Mouse (Mus musculus) embryo, embryonic 11 days (tissue): ENCODE results near the gene Eng.

Experiments used
- DNase-seq: peaks from one replicate; pipeline ENCODE4 v3.0.0-alpha.2; 2015

The Eng gene

DNA sequence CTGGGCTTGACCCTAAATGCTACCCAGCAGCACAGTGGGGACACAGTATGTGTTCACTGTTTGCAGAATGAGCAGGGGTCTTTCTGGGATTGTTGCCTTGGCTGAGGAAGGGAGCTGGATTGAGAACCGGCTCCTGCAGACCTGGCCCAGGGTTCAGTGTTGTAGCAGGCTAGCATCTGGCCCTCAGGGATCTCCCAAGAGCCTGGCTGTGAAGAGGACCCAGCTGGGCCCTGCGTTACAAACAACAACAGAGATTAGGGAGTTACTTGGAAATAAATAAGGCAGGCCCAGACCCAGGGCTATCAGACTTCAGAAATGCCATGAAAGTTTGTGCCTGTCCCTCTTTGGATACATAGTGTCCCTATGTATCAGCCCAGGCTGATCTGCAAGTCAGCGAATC is 748 bp upstream of the Eng start:
- no peak for DNase-seq

DNA sequence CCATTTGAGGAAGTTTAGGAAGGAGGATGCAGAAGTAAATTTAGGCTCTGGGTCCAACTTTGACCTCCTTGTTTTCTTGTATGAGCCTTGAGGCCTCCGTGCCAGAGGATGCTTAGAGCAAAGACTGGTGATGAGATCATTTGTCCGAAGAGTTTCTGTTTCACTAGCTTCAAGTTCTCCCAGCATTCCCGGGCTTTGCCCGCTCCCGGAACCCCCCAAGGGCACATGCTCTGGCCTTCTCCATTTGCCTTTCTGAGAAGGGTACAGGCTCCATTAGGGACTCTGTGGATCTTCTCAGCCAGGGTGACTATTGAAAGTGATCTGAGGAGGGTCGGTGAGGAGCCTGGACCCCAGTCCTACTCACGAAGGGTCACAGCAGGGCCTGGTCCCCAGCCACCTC is 971 bp downstream of the Eng start:
- DNase-seq, result no peak

GRCm38 (mm10) chr2:32653764-32654163 is 7.4 kb downstream of the Eng start:
- no peak for DNase-seq

DNA sequence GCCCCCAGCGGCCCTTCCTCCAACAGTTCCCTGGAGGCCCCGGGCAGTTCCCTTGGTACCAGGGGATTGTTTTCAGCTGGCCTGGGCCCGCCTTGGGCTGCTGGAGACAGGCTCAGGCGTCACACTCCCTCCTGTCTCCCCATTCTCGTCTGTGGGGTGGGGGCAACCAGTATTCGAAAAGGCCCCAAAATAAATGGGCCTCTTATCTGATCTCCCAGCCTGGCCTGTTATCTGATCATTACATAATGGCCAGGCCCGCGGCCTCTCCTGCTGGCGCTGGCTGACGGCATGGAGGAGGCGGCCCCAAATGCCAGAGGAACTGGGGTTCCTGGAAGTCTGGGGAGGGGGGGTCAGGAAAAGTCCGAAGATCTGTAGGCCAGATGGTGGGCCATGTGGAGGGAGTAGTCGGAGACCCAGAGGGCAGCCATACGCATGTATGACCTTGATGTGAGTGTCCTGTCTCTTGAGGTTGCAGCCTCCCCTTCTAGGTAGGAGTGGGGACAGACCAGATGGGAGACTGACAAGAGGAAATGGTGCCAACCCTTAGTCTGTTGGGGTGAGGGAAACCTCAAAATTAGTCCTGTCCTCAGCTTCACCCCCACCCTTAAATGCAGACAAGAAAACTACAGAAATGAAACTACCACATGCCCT is 8.5 kb downstream of the Eng start:
- DNase-seq, result no peak

DNA sequence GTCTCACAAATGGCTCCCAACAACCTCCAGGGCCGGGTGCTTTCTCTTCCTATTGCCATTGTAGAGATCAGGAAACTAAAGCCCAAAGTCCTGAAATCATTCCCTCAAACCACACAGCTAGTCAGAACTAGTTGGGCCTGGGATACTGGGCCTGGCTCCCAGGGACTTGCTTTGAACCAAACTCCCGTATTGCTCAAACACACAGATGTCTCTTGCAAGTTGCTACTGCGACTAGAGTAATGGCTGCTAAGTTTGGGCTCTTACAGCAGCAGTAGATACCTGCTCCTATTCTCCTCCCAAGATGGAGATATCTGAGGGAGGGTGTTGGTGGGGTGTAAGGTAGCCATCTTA is 9.0 kb downstream of the Eng start:
- DNase-seq, result no peak

GRCm38 (mm10) chr2:32655826-32656225 is 9.4 kb downstream of the Eng start:
- DNase-seq, result peak; percentile 73

DNA sequence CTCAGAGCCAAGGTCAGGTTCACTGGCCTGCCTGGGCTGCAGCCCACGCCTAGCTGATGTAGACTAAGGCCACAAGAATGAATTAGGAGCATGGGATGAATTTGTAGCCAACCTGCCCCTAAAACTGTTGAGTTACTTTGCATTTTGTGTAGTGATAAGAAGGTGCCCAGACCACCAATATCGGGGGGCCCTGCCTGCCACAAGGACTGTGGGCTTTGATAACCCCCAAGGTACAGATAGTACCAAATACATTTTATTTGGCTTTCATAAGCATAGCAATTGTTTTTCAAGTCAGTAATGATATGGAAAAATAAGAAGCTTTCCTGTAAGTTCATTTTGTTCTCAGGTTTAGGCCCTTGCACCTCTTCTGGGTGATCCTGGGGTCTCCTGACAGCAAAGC is 12.5 kb downstream of the Eng start:
- no peak for DNase-seq

DNA sequence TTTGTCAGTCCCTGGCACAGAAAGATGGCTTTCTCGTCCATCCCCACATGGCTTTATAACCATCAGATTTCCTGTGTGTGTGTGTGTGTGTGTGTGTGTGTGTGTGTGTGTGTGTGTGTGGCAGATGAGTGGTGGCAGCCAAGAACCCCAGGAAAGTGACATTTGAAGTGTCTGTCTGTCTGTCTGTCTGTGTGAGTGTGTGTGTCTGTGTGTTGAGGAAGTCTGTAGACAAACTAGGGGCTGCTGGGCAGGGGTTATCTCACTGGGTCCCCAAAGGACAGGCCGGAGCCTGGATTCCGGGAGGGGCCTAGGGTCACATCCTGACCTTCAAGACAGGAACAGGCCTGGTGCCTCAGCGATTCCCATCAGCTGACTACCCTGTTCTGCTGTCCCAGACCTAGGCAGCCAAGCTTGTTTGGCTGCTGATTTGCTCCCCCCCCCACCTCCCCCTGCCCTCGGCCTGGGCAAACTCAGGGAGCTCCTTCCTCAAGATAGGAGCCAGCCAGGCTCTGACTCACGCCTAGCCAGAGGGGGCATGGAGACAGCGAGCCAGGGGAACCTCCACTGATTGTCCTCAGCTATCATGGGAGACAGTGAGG is 15.2 kb downstream of the Eng start:
- DNase-seq, result no peak

DNA sequence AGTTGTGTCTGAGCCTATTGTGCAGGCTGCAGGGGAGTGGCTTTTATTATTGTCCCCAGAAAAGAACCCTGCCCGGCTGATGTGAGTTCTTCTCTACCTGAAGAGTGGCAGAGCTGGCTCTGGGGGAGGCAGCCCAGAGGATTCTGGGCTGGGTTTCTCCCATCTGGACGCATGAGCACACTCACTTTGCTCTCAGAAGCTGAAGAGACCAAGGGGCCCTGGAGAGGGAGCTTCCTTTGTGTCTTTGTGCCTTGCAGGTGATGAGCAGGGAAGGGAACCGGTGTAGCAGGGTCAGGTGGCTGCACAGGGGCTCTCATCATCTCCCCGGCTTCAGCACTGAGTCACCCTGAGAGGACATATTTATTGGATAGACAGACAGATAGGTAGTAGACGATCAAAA is 15.9 kb downstream of the Eng start:
- no peak for DNase-seq

DNA sequence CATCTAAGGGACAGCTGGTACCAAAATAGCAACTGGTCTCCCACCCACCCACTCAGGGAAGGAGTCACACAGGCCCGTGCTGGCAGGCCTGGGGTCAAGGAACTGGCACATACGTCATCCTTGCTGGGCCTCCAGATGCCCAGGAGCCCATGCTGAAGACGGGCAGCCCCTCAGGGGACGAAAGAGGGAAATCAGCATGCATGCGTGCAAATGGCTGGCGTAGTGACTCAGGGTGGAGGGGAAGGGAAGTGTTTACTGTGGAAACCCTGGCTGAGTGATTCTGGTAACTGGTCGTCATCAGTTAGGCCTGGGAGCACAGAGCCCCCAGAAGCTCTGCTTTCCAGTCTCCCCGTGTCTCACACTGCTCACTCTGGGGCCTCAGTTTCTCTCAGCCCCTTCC is 18.9 kb downstream of the Eng start:
- no peak for DNase-seq

DNA sequence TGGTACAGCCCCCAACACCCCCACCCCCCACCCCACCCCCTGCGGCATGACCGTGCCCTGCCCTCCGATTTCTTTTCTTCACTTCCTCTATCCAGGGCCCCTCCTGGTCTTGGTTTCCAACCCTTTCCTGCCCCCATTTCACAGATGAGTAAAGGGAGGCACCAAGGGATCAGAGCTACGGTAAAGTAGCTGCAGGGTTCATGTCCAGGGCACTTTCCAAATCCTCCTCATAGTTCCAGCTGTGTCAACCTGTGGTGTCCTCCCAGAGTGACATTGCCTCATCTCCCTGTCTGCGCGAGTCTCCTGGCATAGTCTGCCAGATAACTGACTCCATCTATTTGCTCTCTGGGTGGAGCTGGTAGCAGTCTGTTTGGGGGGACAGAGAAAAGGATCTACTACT is 19.5 kb downstream of the Eng start:
- DNase-seq, result no peak

DNA sequence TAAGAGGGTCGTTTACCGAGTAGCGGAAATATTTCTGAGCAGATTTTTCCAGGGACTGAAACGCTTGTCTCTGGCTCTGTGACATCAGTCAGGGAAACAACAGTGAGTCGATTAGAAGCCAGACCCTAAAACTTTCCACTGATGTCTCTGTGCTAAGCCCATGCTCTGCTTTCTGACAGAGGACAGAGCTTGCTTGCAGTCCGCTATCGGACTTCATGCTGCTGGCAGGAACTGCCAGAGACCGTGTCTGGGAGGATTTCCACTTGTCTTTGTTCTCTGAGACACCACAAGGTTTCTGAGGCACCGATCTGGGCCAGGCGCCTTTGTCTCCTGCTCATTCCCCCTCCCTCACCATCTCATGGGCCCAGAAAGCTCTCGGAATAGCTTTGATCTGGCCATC is 21.4 kb downstream of the Eng start:
- DNase-seq, result no peak

DNA sequence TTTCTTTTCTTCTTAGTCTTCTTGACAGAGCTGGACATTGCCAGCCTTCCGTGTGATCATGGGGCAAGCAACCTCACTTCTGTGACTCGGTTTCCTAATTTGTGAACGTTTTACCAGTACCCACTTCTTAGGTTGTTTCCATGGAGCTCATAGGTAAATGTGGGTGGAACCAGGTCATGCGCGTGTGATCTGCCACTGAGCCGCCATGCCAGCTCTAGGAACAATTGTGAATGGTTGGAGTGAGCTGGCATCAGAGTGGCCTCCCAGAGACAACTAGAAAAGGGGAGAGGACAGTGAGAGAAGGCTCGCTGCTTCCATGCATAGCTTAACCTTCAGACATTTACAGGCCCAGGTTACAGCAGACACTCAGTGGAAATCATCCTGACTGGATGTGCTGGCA is 21.8 kb downstream of the Eng start:
- no peak for DNase-seq

GRCm38 (mm10) chr2:32669876-32670275 is 23.5 kb downstream of the Eng start:
- no peak for DNase-seq

GRCm38 (mm10) chr2:32671147-32671546 is 24.8 kb downstream of the Eng start:
- DNase-seq, result no peak

DNA sequence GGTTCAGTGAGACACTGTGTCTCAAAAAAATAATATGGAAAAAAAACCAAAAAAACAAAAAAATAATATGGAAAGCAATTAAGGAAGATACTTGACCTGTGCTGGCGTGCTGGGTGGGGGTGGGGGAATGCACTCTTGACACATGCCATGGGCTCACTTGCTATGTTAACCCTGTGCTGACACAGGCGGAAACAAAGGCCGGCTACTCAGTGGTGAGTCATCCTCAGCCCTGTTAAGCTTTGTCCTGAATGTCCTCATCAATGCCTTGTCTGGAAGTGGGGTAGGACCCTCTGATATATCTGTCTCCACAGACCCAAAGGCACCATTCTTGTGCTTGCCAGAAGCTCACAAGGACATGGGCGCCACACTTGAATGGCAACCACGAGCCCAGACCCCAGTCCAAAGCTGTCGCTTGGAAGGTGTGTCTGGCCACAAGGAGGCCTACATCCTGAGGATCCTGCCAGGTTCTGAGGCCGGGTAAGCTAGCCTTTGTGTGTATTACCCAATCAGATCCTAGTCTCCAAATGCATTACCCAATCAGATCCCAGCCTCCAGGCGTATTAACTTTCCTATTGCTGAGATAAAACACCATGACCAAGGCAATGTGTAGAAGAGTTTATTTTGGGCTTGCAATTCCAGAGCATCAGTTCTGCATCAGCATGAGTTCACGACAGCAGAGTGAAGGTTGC is 25.7 kb downstream of the Eng start:
- DNase-seq, result no peak

DNA sequence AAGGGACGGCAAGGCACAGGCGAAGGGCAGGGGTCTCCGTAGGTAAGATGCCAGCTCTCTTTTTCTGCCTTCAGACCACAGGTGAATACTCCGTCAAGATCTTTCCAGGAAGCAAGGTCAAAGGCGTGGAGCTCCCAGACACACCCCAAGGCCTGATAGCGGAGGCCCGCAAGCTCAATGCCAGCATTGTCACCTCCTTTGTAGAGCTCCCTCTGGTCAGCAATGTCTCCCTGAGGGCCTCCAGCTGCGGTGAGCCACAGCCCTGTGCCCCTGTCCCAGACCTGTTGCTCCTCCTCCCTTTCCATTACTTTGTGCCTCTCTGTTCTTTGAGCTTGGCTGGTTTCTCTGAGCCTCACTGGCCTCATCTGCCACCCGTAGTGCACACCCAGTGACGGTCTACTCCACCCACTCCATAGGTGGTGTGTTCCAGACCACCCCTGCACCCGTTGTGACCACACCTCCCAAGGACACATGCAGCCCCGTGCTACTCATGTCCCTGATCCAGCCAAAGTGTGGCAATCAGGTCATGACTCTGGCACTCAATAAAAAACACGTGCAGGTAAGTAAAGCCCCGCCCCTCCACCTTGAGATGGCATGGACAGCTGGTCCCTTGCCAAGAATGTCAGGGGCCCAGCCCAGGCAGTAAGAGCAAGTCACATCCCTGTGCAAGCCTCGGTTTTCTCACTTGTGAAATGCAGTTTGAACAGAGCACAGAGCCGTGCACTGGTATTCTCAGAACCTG is 27.0 kb downstream of the Eng start:
- no peak for DNase-seq

- no peak for DNase-seq
These were observed 30.4 kb downstream of the Eng start for GRCm38 (mm10) chr2:32676821-32677220.

- no peak for DNase-seq
These were observed 31.3 kb downstream of the Eng start for GRCm38 (mm10) chr2:32677683-32678082.

DNA sequence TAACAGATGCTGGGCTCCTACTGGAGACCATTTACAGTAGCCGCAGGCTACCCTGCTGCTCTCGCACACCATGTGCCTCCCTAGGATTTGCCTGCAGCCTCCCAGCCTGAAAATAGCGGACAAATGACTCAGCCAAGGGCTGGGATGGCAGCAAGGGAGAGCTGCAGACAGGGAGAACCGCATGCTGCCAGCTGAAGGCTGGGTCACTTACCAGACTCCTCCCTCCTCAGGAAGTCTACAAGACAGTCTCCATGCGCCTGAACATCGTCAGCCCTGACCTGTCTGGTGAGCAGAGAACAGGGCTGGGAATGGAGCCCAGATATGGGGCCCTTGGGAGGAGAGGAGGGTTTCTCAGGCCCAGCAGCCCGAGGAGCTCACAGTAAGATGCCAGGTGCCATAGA is 33.7 kb downstream of the Eng start:
- DNase-seq, result no peak

- no peak for DNase-seq
These were observed 34.7 kb downstream of the Eng start for GRCm38 (mm10) chr2:32680961-32681650.

DNA sequence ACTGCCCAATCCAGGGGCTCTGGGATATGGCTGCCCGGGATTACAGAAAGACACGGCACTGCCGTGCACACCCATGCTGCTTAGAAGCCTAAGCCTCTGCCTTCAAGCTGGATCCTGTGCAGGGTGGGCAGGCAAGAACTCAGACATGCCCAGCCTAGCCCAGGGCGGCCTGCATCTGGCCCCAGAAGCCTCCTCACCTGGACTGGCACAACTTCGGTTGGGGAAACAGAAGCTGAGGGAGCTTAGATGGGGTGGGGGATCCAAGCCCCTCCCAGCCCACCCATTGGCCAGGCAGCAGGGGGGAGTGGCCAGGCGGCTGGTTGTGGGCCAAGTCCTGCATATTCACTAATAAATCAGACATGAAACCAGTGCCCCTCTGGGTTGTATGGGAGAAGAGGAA is 35.4 kb downstream of the Eng start:
- no peak for DNase-seq

DNA sequence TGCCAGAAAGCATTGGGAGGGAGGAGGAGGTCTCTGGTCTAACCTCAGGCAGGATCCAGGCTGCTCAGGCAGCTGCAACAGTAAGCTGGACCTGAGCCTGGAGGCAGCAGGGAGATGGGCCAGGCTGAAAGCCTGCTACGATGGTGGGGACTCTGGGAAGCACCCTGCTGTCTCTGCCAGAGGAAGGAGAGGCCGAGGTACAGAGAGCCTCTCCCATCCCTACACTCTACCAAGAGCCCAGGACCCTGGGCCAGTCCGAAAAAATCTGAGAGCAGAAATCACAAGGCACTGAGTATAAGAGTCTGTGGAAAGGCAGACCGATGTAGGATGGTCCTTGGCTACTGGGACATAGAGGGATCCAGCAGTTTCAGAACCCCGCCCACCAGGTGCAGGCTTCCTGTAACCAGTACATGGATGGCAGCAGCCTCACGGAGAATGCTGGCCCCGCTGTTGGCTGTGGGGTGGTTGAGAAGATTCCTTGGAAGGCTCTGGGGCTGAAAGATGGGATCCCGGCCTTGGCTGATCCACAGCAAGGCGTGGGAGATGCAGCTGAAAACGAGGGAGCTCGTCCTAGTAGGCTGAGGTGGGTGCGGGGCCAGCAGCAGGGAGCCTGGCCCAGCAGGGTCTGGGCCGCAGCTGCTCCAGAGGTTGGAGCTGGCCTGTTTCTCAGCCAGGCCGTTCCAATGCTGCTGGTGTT is 36.5 kb downstream of the Eng start:
- DNase-seq, result no peak
